Mouse (Mus musculus): Measurements from ENCODE around the gene Zfp319. TPM values are rescaled to one million over a fixed set of nuclear protein-coding genes. Genes with fewer than 3 reads are reported as not detected.

The Zfp319 gene
- polyA plus RNA-seq, 1 experiment from 2014 or later, result 3.4 TPM

- no peaks in the 10 kb centered on the region for H3K27me3 ChIP-seq (replicated peaks; ENCODE audit: control insufficient read depth, insufficient read depth, low read length)
- ATAC-seq (replicated peaks; ENCODE audit: low FRiP score), result no peak
- DNase-seq (ENCODE audit: low spot score), result no peak
- H3K9ac ChIP-seq (ENCODE audit: low read depth, low read length), result no peak within 1 kb of the TSS
- 39% methylated on average over 6 of the region's 6 CpGs for WGBS
- no peaks in the 10 kb centered on the region for H3K36me3 ChIP-seq (ENCODE audit: control insufficient read depth, insufficient read depth, low read length)
- H3K27ac ChIP-seq (ENCODE audit: low read depth, low read length), result no peak within 1 kb of the TSS
- no peaks in the 10 kb centered on the region for H3K9me3 ChIP-seq (ENCODE audit: control insufficient read depth, low read length)
- H3K4me1 ChIP-seq (replicated peaks; ENCODE audit: control insufficient read depth, insufficient read depth, low read length), result no peaks in the 10 kb centered on the region
- no peak within 1 kb of the TSS for H3K4me2 ChIP-seq
- H3K4me3 ChIP-seq (ENCODE audit: low read depth, low read length), result no peak within 1 kb of the TSS
These were observed 25.3 kb downstream of the Zfp319 start, which contains the start of gene Cngb1 for GRCm38 (mm10) chr8:95306431-95306830. Gene Cngb1 (minus strand): TSS chr8:95306585.

GRCm38 (mm10) chr8:95305526-95305925, 26.2 kb downstream of the Zfp319 start:
- ATAC-seq (replicated peaks; ENCODE audit: low FRiP score), result no peak
- 39% methylated on average over 4 of the region's 4 CpGs for WGBS

DNA sequence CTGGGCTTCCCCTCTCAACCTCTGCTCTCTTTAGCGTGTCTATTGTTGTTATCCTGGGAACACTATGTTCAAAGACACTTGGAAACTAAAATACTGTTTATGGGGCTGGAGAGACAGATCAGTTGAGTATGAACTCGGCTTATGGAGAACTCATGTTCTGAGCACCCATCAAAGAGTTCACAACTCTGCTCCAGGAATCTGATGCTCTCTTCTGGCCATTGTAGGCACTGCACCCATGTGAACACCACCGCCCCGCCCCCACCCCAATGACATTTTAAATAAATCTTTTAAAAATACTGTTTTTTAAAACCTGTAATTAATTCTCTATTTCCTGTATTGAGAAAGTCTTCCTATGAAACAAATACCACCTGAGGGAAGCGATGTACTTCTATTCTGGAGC, 29.3 kb downstream of the Zfp319 start:
- DNase-seq (ENCODE audit: low spot score) (no peak), ATAC-seq (replicated peaks; ENCODE audit: low FRiP score) (no peak)
- no peak overlapping the region for H3K4me3 ChIP-seq (ENCODE audit: low read depth, low read length)
- no peak overlapping the region for H3K27ac ChIP-seq (ENCODE audit: low read depth, low read length)
- no peaks in the 10 kb centered on the region for H3K9me3 ChIP-seq (ENCODE audit: control insufficient read depth, low read length)
- H3K4me2 ChIP-seq, result no peak overlapping the region
- H3K27me3 ChIP-seq (replicated peaks; ENCODE audit: control insufficient read depth, insufficient read depth, low read length), result no peaks in the 10 kb centered on the region
- no peak overlapping the region for H3K9ac ChIP-seq (ENCODE audit: low read depth, low read length)
- H3K4me1 ChIP-seq (replicated peaks; ENCODE audit: control insufficient read depth, insufficient read depth, low read length), result no peaks in the 10 kb centered on the region
- 20% methylated on average over 5 of the region's 5 CpGs for whole genome bisulfite sequencing
- H3K36me3 ChIP-seq (ENCODE audit: control insufficient read depth, insufficient read depth, low read length), result no peaks in the 10 kb centered on the region

More at GRCm38 (mm10) chr8:95305526-95305925, 26.2 kb downstream of the Zfp319 start:
- H3K36me3 ChIP-seq (ENCODE audit: control insufficient read depth, insufficient read depth, low read length), result no peaks in the 10 kb centered on the region
- no peaks in the 10 kb centered on the region for H3K4me1 ChIP-seq (replicated peaks; ENCODE audit: control insufficient read depth, insufficient read depth, low read length)
- DNase-seq (ENCODE audit: low spot score), result no peak
- no peak overlapping the region for H3K9ac ChIP-seq (ENCODE audit: low read depth, low read length)
- no peaks in the 10 kb centered on the region for H3K27me3 ChIP-seq (replicated peaks; ENCODE audit: control insufficient read depth, insufficient read depth, low read length)
- no peak overlapping the region for H3K4me2 ChIP-seq
- H3K27ac ChIP-seq (ENCODE audit: low read depth, low read length), result no peak overlapping the region
- no peaks in the 10 kb centered on the region for H3K9me3 ChIP-seq (ENCODE audit: control insufficient read depth, low read length)
- H3K4me3 ChIP-seq (ENCODE audit: low read depth, low read length), result no peak overlapping the region

DNA sequence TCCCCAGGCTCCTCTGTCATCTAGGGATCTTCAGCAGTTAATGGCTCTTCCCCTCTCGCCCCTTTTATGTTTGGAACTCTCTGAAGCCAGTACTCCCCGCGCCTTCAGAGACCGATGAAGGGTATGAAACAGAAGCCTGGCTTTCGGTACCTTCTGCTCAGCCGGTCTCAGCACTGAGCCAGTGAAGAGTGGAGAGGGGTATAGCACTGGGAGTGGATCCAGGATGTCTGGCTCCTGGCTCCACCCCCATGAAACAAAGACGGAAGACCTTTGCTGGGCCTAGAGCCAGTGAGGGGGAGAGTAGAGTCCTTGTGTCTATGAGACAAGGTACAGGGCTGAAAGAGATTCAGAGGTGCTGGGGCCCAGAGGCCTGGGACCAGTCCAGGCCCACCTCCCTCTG, 37.9 kb downstream of the Zfp319 start:
- H3K9ac ChIP-seq (ENCODE audit: low read depth, low read length), result no peak overlapping the region
- ATAC-seq (replicated peaks; ENCODE audit: low FRiP score) (no peak), DNase-seq (ENCODE audit: low spot score) (no peak)
- H3K9me3 ChIP-seq (ENCODE audit: control insufficient read depth, low read length), result no peaks in the 10 kb centered on the region
- WGBS, result 73% methylated on average over 7 of the region's 7 CpGs
- no peak overlapping the region for H3K4me3 ChIP-seq (ENCODE audit: low read depth, low read length)
- no peaks in the 10 kb centered on the region for H3K27me3 ChIP-seq (replicated peaks; ENCODE audit: control insufficient read depth, insufficient read depth, low read length)
- H3K36me3 ChIP-seq (ENCODE audit: control insufficient read depth, insufficient read depth, low read length), result no peaks in the 10 kb centered on the region
- no peak overlapping the region for H3K4me2 ChIP-seq
- no peak overlapping the region for H3K27ac ChIP-seq (ENCODE audit: low read depth, low read length)
- no peaks in the 10 kb centered on the region for H3K4me1 ChIP-seq (replicated peaks; ENCODE audit: control insufficient read depth, insufficient read depth, low read length)

GRCm38 (mm10) chr8:95293172-95293571, 38.6 kb downstream of the Zfp319 start:
- DNase-seq (ENCODE audit: low spot score) (no peak), ATAC-seq (replicated peaks; ENCODE audit: low FRiP score) (no peak)
- H3K9me3 ChIP-seq (ENCODE audit: control insufficient read depth, low read length), result no peaks in the 10 kb centered on the region
- H3K27me3 ChIP-seq (replicated peaks; ENCODE audit: control insufficient read depth, insufficient read depth, low read length), result no peaks in the 10 kb centered on the region
- no peak overlapping the region for H3K9ac ChIP-seq (ENCODE audit: low read depth, low read length)
- WGBS, result 64% methylated on average over 11 of the region's 11 CpGs
- H3K4me3 ChIP-seq (ENCODE audit: low read depth, low read length), result no peak overlapping the region
- H3K4me2 ChIP-seq, result no peak overlapping the region
- no peaks in the 10 kb centered on the region for H3K36me3 ChIP-seq (ENCODE audit: control insufficient read depth, insufficient read depth, low read length)
- no peaks in the 10 kb centered on the region for H3K4me1 ChIP-seq (replicated peaks; ENCODE audit: control insufficient read depth, insufficient read depth, low read length)
- no peak overlapping the region for H3K27ac ChIP-seq (ENCODE audit: low read depth, low read length)

GRCm38 (mm10) chr8:95289066-95289650, 42.6 kb downstream of the Zfp319 start:
- 56% methylated on average over 6 of the region's 6 CpGs for WGBS
- ATAC-seq (replicated peaks; ENCODE audit: low FRiP score), result no peak
- no peaks in the 10 kb centered on the region for H3K4me1 ChIP-seq (replicated peaks; ENCODE audit: control insufficient read depth, insufficient read depth, low read length)

DNA sequence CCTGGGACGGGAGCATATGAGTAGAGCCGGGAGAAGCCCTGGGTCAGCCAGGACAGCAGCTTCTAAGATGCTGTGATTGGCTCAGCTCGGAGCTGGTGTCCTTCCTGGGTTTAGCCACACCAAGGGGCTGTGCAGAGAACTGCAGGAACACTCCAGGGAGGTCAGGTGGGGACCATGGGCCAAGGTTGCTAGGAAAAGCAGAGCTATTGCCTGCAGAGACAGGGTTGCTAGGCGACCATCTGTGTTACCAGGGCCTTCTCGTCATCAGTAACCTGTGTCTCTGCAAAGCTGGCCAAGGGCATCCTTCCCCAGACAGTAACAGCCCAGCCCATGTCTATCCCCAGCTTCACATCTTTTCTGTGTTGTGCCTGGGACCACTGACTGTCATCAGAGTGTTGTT, 50.3 kb downstream of the Zfp319 start:
- Histone ChIP-seq H3K9me3 (ENCODE audit: control insufficient read depth, low read length) (no peaks in the 10 kb centered on the region), H3K9ac (ENCODE audit: low read depth, low read length) (no peak overlapping the region), H3K27me3 (replicated peaks; ENCODE audit: control insufficient read depth, insufficient read depth, low read length) (no peaks in the 10 kb centered on the region), H3K27ac (ENCODE audit: low read depth, low read length) (no peak overlapping the region), H3K4me2 (no peak overlapping the region), H3K36me3 (ENCODE audit: control insufficient read depth, insufficient read depth, low read length) (no peaks in the 10 kb centered on the region), H3K4me3 (ENCODE audit: low read depth, low read length) (no peak overlapping the region), H3K4me1 (replicated peaks; ENCODE audit: control insufficient read depth, insufficient read depth, low read length) (no peaks in the 10 kb centered on the region)
- 62% methylated on average over 5 of the region's 5 CpGs for WGBS
- ATAC-seq (replicated peaks; ENCODE audit: low FRiP score) (no peak), DNase-seq (ENCODE audit: low spot score) (no peak)

More at GRCm38 (mm10) chr8:95289066-95289650, 42.6 kb downstream of the Zfp319 start:
- Histone ChIP-seq H3K4me2 (no peak overlapping the region), H3K36me3 (ENCODE audit: control insufficient read depth, insufficient read depth, low read length) (no peaks in the 10 kb centered on the region), H3K27me3 (replicated peaks; ENCODE audit: control insufficient read depth, insufficient read depth, low read length) (no peaks in the 10 kb centered on the region), H3K27ac (ENCODE audit: low read depth, low read length) (no peak overlapping the region), H3K4me3 (ENCODE audit: low read depth, low read length) (no peak overlapping the region), H3K9me3 (ENCODE audit: control insufficient read depth, low read length) (no peaks in the 10 kb centered on the region), H3K9ac (ENCODE audit: low read depth, low read length) (no peak overlapping the region)
- no peak for DNase-seq (ENCODE audit: low spot score)

Other genes with a start within 250 kb of the Zfp319 start
- gene Kifc3, start 129.1 kb downstream of the Zfp319 start, polyA plus RNA-seq (2014; fragmentation: Nextera tagmentation; extraction: Ambion mirVana), result 7.8 and 8.1 TPM in 2 replicates
- gene Cngb1, start 25.4 kb downstream of the Zfp319 start, polyA plus RNA-seq (2014; fragmentation: Nextera tagmentation; extraction: Ambion mirVana), result 0.36 TPM in 1 of 2 replicates, not detected in the other
- gene Tepp, start 21.4 kb downstream of the Zfp319 start, polyA plus RNA-seq (2014; fragmentation: Nextera tagmentation; extraction: Ambion mirVana), result not detected in 2 replicates
- 23.5 and 25.3 TPM in 2 replicates for gene Usb1, start 334 bp upstream of the Zfp319 start, polyA plus RNA-seq (2014; fragmentation: Nextera tagmentation; extraction: Ambion mirVana)
- gene Mmp15, start 20.3 kb upstream of the Zfp319 start, polyA plus RNA-seq (2014; fragmentation: Nextera tagmentation; extraction: Ambion mirVana), result 4.4 and 5.4 TPM in 2 replicates
- gene Cfap20, start 102.9 kb upstream of the Zfp319 start, polyA plus RNA-seq (2014; fragmentation: Nextera tagmentation; extraction: Ambion mirVana), result 78.7 and 82.2 TPM in 2 replicates
- gene Csnk2a2, start 158.1 kb upstream of the Zfp319 start, polyA plus RNA-seq (2014; fragmentation: Nextera tagmentation; extraction: Ambion mirVana), result 13.0 and 15.4 TPM in 2 replicates
- not detected in 2 replicates for gene Ccdc113, start 202.1 kb upstream of the Zfp319 start, polyA plus RNA-seq (2014; fragmentation: Nextera tagmentation; extraction: Ambion mirVana)
- gene Prss54, start 244.4 kb upstream of the Zfp319 start, polyA plus RNA-seq (2014; fragmentation: Nextera tagmentation; extraction: Ambion mirVana), result not detected in 2 replicates